Mouse (Mus musculus) spleen, postnatal 14 days (tissue): ENCODE data around the gene Tenm2.

Experiments
- DNase-seq, 2 experiments: peaks; one replicate each; pipeline ENCODE4 v3.0.0; 2021 to 2022; ENCODE audit warnings: low spot score in 2 of 2

The Tenm2 gene

DNA sequence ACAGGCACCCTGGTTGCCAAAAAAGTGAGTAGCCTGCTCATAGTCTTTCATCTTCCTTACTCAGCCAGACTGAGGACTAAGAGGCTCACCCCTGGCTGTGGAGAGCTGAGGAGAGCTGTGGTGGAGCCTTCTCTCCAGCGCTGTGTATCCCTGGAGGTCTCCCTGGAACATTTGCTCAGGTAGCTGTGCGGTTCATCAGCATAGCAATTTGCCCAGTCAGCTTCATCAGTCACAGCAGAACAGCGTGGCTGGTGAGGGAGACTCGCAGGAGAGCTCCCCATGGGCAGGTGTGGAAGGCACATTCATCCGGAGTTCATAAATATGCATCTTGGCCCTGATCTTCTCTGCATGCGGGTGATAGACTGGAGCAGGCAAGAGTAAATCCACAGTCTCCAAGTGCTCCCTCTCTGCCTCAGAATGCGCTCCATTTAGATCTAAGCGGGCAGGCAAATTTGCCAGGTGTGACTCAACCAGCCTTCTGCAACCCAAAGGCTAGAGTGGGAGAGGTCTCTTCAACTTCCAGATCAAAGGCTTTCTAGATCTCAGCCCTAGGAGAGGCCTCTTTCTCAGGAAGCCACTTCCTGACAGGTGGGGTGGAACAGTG, 751.2 kb downstream of the Tenm2 start:
- no peak for DNase-seq

DNA sequence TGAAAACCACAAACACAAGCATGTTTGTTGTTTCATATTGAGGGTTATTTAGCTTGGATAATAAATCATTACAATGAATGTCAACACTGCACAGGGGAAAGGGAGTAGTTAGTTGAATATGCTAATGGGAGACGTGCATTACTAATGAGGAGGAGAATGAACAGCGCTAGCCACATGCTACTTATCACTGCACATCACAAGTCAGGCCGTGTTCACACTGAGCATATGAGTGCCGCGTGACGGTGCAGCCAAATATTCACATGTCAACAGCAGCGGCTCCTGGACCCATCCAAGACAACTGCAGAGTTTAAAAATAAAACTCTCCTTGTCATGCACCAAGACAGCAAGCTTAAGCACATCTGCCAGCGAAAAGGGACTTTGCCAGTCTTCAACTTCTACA, 753.6 kb downstream of the Tenm2 start:
- DNase-seq = no peak

DNA sequence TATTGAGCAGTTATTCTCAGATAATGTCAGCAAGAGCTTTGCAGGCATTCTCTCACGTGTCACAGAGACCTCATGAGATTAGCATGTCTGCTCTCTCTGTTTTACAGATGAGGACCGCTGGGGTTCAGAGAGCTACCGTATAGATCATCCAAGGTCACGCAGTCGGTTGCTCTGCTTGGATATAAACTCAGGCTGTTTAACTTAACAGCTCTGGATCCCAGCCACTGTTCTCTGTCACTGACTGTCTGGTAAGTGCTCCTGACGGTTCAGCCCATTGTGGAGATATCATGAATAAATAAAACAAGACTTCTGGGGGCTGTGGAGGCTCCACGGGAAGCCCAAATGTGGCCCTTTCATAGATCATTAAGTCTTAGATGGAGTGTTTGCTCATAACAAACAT, 754.2 kb downstream of the Tenm2 start:
- no peak for DNase-seq

DNA sequence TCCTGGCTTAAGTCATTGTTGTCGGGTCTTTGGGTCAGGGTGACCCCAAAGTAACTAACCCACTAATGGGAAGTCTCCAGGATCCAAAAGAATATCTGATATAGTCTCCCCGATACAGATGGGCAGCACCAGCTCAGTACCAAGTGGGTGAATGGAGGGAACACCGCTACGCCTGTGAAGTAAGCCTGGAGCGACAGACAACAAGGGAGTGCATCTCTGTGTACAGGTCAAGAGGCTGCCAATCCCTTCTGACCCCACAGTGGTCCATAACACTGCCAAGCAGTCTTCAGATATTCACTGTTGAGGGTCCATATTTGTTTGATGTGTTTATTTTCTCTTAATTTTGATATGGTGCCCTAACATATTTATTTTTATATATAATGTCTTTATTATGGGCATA, 754.7 kb downstream of the Tenm2 start:
- no peak for DNase-seq

DNA sequence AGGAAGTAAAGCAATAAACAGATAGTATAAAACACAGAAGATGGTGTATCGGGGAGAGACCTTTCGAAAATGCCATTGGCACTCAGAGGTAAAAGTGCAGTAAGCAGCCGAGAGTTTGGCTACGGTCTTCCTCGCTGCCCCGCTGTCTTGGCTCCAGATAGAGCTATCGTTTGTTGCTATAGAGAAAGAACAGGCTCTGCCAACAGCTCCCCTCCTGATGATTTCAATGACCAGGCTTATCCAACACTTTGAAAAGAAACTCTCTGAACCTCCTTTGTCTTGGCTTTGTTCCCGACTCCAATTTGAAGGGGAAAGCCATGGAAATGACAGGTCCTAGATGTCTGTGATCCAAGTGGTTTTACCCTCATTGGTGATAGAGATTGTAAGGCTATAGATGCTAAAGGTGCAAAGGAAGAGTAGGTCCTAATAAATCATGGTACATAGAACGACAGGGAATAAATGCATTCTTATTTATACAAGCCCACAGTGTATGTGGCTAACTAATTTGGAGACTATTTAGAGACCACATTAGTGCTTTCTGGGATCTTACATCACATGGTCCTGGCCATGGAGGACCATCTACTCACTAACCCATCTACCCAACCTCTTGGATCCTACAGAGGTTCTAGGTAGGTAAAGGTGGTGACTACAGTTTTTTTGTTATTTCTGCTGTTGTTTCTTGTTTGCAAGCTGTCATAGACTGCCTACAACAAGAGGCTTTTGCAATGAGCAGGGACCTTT, 765.8 kb downstream of the Tenm2 start:
- DNase-seq = no peak

DNA sequence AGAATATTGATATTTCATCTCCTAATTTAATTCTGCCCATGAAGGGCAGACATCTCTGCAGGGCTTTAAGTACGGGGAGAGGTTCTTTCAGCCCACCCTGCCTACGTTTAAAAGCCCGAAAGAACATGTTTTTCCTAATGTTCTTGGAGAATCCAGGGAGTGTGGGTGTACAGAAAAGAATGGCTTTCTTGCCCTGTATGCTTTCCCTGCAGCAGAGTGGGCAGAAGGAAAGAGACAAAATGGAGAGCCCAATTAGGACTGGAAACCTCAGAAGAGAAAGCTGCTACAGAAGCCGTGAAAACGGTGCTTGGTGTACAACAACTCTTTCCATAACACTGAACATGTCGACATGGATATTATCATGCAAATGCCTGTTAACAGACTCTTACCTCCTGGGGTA, 777.3 kb downstream of the Tenm2 start:
- DNase-seq = no peak

DNA sequence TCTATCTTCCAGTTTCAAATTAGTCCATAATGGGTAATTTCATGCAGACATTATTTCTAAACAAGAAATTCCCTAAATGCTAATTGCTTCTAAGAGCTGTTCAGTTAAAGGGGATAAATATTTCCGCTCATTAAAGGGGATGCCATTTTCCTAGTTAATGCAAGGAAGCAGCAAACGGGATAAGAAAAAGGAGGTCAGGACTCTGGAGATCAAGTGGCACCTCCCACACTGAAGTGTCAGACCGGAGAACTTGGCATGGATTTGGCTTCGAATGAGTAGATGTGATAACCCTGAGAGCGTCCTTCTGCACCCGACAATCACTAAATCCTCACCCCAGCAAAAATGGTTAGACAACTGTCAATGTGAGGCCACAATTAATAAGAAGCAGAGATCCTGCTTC, 781.7 kb downstream of the Tenm2 start:
- DNase-seq = no peak

DNA sequence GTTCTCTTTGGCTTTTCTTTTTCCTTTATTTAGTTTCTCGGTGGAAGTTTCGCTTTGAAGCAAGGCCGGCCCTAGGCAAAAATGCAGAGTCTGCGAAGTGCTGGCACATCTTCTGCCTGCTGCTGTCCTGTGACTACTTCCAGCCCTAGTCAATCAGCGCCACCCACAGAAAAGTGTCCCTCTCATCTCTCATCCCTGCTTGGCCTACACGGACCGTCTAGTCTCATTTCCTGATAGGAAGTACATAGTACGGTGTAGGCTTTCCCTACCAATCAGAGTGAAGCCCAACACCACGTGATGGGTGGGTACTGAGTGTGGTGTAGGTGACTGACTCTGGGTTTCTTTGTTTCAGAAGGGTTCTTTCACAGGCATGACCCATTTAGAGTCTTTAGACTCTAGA, 783.3 kb downstream of the Tenm2 start:
- DNase-seq = no peak

DNA sequence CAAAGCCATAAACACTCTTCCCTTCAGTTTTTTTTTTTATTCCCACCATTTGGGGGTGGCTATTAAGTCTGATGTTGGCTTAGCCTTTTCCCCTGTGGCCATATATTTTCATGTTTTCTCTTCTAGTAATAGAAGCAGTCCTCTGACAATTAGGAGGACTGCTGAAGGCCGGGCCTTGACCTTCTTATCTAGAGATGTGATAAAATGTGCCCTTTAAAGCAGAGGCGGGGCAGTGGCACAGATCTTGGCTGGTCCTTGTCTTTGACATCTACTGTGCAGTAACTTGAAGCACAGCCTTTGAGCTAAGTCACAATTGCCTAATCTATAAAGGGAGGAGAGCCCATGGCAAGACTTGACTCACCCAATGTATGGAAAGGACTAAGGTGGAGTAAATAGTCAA, 789.4 kb downstream of the Tenm2 start:
- no peak for DNase-seq

DNA sequence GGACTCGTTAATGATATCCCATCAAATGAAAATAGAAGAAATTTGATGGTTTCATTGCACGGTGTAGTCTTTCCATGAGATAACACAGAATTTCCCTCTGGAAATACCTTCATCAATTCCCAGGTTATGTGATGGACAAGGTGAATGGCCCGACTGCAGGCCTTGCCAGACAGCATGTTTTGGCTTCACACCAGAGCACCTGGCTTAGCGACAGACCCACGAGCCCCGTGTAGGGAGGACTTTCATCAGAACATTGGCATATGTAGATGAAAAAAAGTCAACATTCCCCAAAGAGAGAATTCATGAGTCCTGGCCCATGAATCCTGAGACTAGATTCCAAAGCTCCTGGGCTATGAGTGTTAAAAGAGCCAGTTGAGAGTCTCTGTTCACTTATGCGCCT, 791.9 kb downstream of the Tenm2 start:
- DNase-seq = no peak

DNA sequence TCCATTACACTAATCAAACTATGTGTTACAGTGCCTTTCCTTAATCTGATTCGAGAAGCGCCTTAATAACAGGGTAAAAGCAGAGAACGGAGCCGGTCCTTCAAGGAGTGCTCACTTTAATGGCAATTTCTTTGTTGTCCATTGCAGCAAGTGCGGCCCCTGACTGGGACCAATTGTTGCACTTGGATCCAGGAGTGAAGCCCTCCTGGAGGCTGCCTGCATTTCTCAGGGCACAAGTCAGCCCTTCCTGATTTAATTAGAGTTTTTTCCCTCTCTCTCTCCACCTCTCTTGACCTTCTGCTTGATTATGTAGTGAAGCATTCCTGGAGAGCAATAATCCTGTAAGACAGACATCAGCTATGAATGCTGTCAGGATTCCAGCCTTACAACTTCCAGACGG, 794.0 kb downstream of the Tenm2 start:
- DNase-seq = no peak

DNA sequence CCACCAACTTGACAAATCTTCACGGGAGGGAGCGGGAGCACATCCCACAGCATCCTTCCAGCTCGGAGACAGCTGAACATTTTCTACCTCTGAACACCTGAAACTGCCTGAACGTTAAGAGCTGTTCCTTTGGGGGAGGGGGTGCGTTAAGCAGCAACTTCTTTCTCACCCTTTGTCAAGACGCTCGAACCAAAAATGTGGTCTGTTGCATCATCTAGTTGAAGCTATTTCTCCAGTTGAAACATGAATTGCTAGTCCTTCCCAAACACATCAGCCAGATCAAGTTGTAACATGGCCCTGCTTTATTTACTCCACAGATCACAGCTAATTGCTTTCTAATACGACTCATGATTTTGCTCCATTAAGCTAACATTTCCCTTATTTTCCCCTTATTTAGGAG, 799.5 kb downstream of the Tenm2 start:
- DNase-seq = no peak

DNA sequence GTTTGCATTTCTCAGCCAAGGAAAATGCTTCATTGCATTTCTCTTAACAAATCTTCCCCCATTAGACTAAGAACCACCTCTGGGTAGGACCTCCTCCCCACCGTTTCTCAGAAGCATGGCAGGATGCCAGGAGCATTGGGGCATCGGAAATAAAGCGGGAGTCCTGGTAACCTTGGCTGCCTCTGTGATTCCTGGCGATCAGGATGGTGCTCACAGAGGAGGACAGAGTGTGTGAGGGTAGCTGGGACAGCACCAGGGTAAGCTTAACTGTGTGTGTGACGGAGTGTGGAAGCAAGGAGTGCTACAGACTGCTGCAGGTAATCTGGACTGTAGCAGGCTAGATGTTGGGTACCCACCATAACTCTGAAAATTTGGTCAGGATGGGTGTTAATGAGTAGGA, 806.8 kb downstream of the Tenm2 start:
- DNase-seq = no peak

DNA sequence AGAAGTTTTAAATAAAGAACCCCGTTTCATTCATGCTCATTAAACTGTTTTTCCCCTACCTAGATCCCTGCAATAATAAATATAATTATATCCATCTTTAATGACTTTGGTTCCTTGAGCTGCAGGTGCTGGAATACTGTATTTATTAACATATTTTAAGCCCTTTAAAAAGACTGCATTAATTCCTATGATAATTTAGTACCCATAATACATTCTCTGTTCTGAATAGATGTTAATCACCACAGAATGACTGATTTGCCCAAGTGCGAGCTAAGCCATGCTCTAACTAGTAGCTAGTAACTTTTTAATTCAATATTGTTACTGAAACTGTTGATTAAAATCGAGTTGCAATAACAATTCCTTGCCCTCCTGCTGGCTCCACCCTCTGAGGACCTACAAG, 810.8 kb downstream of the Tenm2 start:
- no peak for DNase-seq

DNA sequence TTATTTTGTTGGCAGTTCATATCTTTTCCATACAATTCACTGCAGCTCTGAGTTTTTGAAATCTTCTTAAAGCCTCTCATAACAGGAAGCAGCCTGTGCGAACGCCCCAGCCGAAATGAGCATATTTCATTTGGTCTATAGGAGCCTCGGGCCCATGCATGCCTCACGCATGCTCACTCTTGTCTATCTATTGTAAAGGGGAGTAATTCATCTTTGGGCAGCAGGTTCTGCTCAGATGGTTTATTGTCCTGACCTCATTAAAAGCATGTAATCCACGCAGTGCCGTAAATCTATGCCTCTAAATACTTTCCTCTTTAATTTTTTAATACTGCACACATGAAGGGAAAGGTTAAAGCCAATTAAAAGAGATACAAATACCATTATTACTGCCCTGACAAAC, 815.7 kb downstream of the Tenm2 start:
- DNase-seq = no peak

DNA sequence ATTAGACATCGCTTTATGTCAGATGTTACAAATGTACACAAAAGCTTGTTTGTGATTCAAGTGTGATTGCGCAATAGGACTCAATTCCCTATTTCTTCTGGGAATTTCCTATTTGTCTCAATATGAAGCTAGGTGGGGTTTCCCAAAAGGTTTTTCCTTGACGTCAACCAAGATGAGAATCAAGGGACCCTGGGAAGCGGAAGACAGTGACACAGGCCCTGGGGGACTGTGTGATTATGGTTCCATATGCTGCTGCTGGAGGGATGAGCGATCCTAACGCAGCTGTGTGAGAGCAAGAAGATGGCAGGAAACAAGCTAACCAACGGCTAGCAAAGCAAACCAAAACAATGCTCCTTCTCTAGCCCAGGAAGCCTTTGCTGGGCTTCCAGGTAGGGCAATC, 820.5 kb downstream of the Tenm2 start:
- DNase-seq = no peak

DNA sequence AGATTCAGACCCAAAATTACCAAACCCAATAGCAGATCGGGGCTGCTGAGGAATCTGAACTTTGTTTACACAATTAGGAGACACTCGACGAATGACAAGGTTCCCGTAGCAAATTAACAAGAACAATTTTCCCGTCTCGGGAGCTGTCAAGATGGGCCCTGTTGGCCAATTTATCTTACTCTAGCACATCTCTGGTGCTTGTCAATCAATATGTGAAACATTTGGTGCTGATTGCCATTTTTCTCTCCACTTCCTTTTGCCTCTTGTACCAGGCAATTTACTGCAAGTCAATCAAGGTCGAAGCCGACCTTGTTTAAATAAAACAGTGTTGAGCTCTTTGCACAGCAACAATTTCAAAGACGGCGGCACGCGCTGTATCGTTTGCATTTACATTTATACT, 824.9 kb downstream of the Tenm2 start:
- no peak for DNase-seq

DNA sequence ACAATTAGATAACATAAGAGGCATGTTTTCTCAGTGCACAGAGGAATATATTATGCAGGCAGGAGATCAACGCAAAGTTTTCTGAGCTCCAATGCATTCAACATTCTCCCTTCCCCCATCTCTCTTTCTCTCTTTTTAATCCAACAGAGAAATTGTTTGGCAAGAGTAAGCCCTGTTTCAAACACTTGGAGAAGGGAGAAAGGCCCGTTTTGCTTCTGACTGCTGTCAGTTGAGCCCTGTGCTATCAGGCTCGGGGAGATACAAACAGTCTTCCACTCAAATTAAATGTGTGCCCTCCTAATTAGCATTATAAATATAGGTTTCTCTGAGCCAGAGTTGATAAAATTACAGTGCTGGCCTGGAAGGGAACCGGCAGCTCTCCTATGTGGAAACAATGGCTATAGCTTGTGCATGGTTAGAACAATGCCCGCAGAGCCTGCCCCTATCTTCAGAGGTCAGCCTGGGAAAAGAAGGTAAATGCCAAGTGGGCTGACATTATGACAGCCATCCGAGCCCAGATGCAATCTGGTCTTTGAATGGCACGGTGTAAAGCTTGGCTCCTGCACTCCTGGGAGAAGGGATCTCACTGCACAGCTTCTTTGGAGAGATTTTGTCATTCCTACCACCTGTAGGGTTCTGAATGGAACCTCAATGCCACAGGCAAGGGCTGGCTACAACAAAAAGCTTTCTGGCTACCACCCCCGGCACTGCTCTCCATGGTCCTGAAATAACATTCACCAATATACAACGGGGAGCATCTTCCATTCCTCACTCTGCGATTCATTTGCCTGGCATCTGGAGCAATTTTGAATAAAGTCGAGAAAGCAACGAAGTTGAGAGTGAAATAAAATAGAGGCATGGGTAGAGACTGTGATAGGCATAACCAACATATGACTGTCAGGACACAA, 839.7 kb downstream of the Tenm2 start:
- DNase-seq = no peak

DNA sequence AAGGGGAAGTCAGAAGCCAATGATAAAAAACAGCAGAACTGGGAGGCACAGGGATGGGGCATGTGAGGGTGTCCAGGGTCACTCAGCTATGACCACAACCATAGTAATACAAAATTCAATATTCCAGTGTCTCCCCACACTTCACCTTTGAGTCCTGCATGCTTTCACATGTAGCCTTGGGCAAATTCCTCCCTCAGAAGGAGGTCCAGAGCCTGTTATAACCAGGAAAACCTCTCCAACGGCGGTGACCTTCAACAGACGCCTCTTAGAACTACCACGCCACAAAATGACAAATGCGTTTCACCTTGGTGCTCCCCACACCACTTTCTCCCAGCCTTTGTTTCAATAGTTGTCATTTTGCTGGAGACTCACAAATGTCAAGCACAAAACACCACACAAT, 851.1 kb downstream of the Tenm2 start:
- DNase-seq = no peak

DNA sequence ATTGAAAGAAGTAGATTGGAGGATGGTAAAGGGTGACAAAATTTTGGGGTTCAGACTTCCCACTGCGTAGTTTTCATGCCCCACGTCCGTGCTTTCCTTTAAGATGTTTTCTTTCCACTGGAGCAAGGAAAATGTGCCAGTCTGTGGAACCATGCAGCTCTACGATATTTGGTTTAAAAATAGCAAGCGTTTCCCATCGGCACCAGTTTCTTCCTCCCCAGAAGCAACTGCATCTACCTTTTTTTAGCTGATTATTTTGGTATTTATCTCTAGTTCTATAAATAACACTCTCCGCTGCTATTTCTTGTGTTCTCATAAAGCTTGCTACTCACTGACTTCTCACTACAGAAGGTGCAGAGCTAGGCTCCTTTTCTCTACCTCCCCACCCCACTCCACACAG, 864.0 kb downstream of the Tenm2 start:
- no peak for DNase-seq

DNA sequence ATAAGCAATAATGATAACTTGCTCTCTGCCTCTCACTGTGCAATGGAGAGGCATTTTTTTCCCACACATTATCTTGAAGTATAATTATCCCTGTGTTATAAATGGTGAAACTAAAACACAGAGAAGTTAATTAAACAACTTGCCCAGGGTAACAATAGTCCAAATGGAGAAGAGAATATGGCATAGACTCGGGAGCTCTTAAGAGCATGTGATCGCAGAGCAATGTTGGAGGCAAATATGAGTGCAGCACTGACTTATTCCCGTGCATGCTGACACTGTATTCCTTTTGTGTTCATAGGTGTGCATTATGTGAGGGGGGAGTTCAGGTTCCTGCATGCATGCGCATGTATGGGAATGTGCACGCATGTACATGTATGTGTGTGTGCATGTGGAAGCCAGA, 870.7 kb downstream of the Tenm2 start:
- no peak for DNase-seq

DNA sequence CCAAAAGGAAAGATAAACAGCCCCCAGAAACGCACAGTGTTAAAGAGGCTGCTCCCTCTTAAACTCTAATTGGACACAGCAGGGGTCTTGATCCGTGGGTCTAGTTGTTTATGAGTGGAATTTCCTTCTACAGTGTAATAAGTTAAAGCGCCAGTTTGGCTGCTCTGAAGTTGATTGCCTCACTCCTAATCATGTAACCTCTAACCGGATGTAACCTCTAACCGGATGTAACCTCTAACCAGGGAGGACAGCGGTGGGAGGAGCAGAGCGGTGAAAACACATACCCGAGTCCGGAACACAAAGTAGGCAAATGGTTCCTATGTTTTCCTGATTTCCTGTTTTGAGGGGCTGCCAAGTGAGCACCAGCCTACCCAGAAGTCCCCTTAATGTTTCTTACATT, 871.3 kb downstream of the Tenm2 start:
- no peak for DNase-seq

DNA sequence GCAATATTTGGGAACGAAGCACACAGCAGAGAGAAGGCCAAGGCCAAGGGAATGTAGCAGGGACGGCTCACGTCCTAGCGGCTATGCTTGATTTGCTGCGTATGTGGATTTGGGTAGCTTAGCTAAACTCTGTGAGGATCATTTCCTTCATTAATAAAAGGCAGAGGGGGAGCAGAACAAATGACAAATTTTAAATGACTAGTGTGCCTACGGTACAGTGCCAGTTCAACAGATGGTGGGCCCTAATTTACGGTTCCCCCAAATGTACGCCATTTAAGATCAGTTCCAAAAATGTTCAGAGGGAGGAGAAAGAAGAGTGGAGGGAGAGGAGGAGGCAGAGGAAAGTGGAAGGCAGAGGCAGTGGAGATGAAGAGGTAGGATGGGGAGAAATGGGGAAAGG, 873.2 kb downstream of the Tenm2 start:
- no peak for DNase-seq
